Mouse (Mus musculus) hindbrain, embryonic 11.5 days (tissue): Measurements from ENCODE around the gene Prr5l. TPM values are rescaled to one million over a fixed set of nuclear protein-coding genes. Genes with fewer than 3 reads are reported as not detected.

ENCODE experiments used
- ATAC-seq: fragments of 200-750 bp; cut with Nextera tagmentation; 2 replicates; pipeline ENCODE4 v1.8.0; 2017; ENCODE audit warnings: mild to moderate bottlenecking, moderate TSS enrichment, moderate library complexity; ENCODE audit not compliant: low FRiP score
- DNase-seq: peaks from one replicate; pipeline ENCODE4 v3.0.0-alpha.2; 2015; ENCODE audit warnings: low spot score
- H3K27ac ChIP-seq: fragments of 300-500 bp; sonication (generic); 2 replicates; pipeline ENCODE4 v1.5.1; 2014; ENCODE audit warnings: mild to moderate bottlenecking, low read depth, low read length
- H3K27me3 ChIP-seq: fragments of 300-500 bp; sonication (generic); 2 replicates; pipeline ENCODE4 v1.6.1; 2014; ENCODE audit warnings: mild to moderate bottlenecking, low read length, moderate library complexity, mixed read lengths; ENCODE audit not compliant: control insufficient read depth, insufficient read depth
- H3K36me3 ChIP-seq: fragments of 300-500 bp; sonication (generic); 2 replicates; pipeline ENCODE4 v1.6.1; 2014; ENCODE audit warnings: mild to moderate bottlenecking, low read length, moderate library complexity, mixed read lengths; ENCODE audit not compliant: control insufficient read depth, insufficient read depth
- H3K4me1 ChIP-seq: fragments of 300-500 bp; sonication (generic); replicated peaks from 2 replicates; pipeline ENCODE4 v1.6.1; 2014; ENCODE audit warnings: low read length, mixed read lengths; ENCODE audit not compliant: control insufficient read depth, insufficient read depth
- H3K4me2 ChIP-seq: fragments of 300-500 bp; sonication (generic); replicated peaks from 2 replicates; pipeline ENCODE4 v1.6.1; 2014; ENCODE audit warnings: mild to moderate bottlenecking, low read depth, low read length
- H3K4me3 ChIP-seq: fragments of 300-500 bp; sonication (generic); 2 replicates; pipeline ENCODE4 v1.5.1; 2014; ENCODE audit warnings: low read depth, low read length
- H3K9ac ChIP-seq: fragments of 300-500 bp; sonication (generic); 2 replicates; pipeline ENCODE4 v1.6.1; 2014; ENCODE audit warnings: low read depth, low read length
- H3K9me3 ChIP-seq: fragments of 300-500 bp; sonication (generic); 2 replicates; pipeline ENCODE4 v1.6.1; 2016; ENCODE audit warnings: low read length; ENCODE audit not compliant: control insufficient read depth
- WGBS: fragments of 180-500 bp; shearing (Covaris S2); extraction: QIAGEN DNeasy Blood & Tissue Kit; methylation state at CpG from one replicate; pipeline ENCODE4 v1.1.7; 2014; 5-methylcytosine and 5-hydroxymethylcytosine counted together
- polyA plus RNA-seq: library from polyadenylated mRNA; unstranded; fragments of >200 nt; fragmentation: Nextera tagmentation; extraction: Ambion mirVana; gene quantifications from 2 replicates; pipeline ENCODE4 v1.2.1, GENCODE M21; 2014

Gene Prr5l
- polyA plus RNA-seq, 1 experiment from 2014 or later, result 13.2 TPM

- Histone ChIP-seq H3K4me2 (no peak overlapping the region), H3K9ac (no peak overlapping the region), H3K4me3 (no peak overlapping the region), H3K27ac (no peak overlapping the region), H3K4me1 (no peaks in the 10 kb centered on the region), H3K36me3 (no peaks in the 10 kb centered on the region), H3K9me3 (no peaks in the 10 kb centered on the region), H3K27me3 (no peaks in the 10 kb centered on the region)
- WGBS, result 95% methylated on average over 3 of the region's 3 CpGs
- ATAC-seq (no peak), DNase-seq (no peak)
Observed at GRCm38 (mm10) chr2:101860920-101861485, 21.8 kb downstream of the Prr5l start.

GRCm38 (mm10) chr2:101856174-101856573, 26.7 kb downstream of the Prr5l start:
- no peak overlapping the region for H3K9ac ChIP-seq
- H3K27ac ChIP-seq, result no peak overlapping the region
- no peaks in the 10 kb centered on the region for H3K9me3 ChIP-seq
- H3K36me3 ChIP-seq, result no peaks in the 10 kb centered on the region
- no peak overlapping the region for H3K4me2 ChIP-seq
- 84% methylated on average over 9 of the region's 9 CpGs for WGBS
- H3K4me3 ChIP-seq, result no peak overlapping the region
- DNase-seq (no peak), ATAC-seq (no peak)
- no peaks in the 10 kb centered on the region for H3K27me3 ChIP-seq
- no peaks in the 10 kb centered on the region for H3K4me1 ChIP-seq

- ATAC-seq (no peak), DNase-seq (no peak)
- H3K9me3 ChIP-seq, result no peaks in the 10 kb centered on the region
- no peaks in the 10 kb centered on the region for H3K27me3 ChIP-seq
- WGBS, result 78% methylated on average over 7 of the region's 7 CpGs
- no peak overlapping the region for H3K4me3 ChIP-seq
- H3K4me2 ChIP-seq, result no peak overlapping the region
- H3K36me3 ChIP-seq, result no peaks in the 10 kb centered on the region
- no peak overlapping the region for H3K9ac ChIP-seq
- no peaks in the 10 kb centered on the region for H3K4me1 ChIP-seq
- no peak overlapping the region for H3K27ac ChIP-seq
Observed at GRCm38 (mm10) chr2:101854792-101855191, 28.0 kb downstream of the Prr5l start.

- DNase-seq (no peak), ATAC-seq (no peak)
- no peaks in the 10 kb centered on the region for H3K9me3 ChIP-seq
- no peak overlapping the region for H3K27ac ChIP-seq
- 87% methylated on average over 7 of the region's 7 CpGs for WGBS
- no peaks in the 10 kb centered on the region for H3K36me3 ChIP-seq
- no peaks in the 10 kb centered on the region for H3K4me1 ChIP-seq
- H3K27me3 ChIP-seq, result no peaks in the 10 kb centered on the region
- H3K4me2 ChIP-seq, result no peak overlapping the region
- no peak overlapping the region for H3K9ac ChIP-seq
- no peak overlapping the region for H3K4me3 ChIP-seq
Observed at GRCm38 (mm10) chr2:101842756-101843155, 40.1 kb downstream of the Prr5l start.

GRCm38 (mm10) chr2:101834816-101835523, 47.9 kb downstream of the Prr5l start:
- H3K4me3 ChIP-seq, result no peak overlapping the region
- no peak overlapping the region for H3K27ac ChIP-seq
- H3K27me3 ChIP-seq, result no peaks in the 10 kb centered on the region
- no peak overlapping the region for H3K4me2 ChIP-seq
- no peaks in the 10 kb centered on the region for H3K9me3 ChIP-seq
- no peak overlapping the region for H3K9ac ChIP-seq
- WGBS, result 87% methylated on average over 9 of the region's 9 CpGs
- ATAC-seq (no peak), DNase-seq (no peak)
- H3K4me1 ChIP-seq, result no peaks in the 10 kb centered on the region
- H3K36me3 ChIP-seq, result no peaks in the 10 kb centered on the region

- H3K9me3 ChIP-seq, result no peaks in the 10 kb centered on the region
- no peaks in the 10 kb centered on the region for H3K36me3 ChIP-seq
- H3K4me2 ChIP-seq, result no peak overlapping the region
- no peak overlapping the region for H3K9ac ChIP-seq
- no peak overlapping the region for H3K4me3 ChIP-seq
- ATAC-seq (no peak), DNase-seq (no peak)
- no peaks in the 10 kb centered on the region for H3K4me1 ChIP-seq
- H3K27ac ChIP-seq, result no peak overlapping the region
- WGBS, result 84% methylated on average over 9 of the region's 9 CpGs
- H3K27me3 ChIP-seq, result no peaks in the 10 kb centered on the region
Observed at GRCm38 (mm10) chr2:101832361-101832760, 50.5 kb downstream of the Prr5l start.

GRCm38 (mm10) chr2:101831851-101832250, 51.0 kb downstream of the Prr5l start:
- Histone ChIP-seq H3K9ac (no peak overlapping the region), H3K27ac (no peak overlapping the region), H3K9me3 (no peaks in the 10 kb centered on the region), H3K36me3 (no peaks in the 10 kb centered on the region), H3K4me2 (no peak overlapping the region), H3K4me3 (no peak overlapping the region), H3K4me1 (no peaks in the 10 kb centered on the region), H3K27me3 (no peaks in the 10 kb centered on the region)
- no peak for DNase-seq
- 90% methylated on average over 5 of the region's 5 CpGs for WGBS
- no peak for ATAC-seq

GRCm38 (mm10) chr2:101830186-101830915, 52.5 kb downstream of the Prr5l start:
- H3K4me2 ChIP-seq, result no peak overlapping the region
- ATAC-seq (no peak), DNase-seq (no peak)
- no peak overlapping the region for H3K9ac ChIP-seq
- H3K36me3 ChIP-seq, result no peaks in the 10 kb centered on the region
- 55% methylated on average over 9 of the region's 9 CpGs for WGBS
- H3K27me3 ChIP-seq, result no peaks in the 10 kb centered on the region
- H3K27ac ChIP-seq, result no peak overlapping the region
- no peak overlapping the region for H3K4me3 ChIP-seq
- H3K4me1 ChIP-seq, result no peaks in the 10 kb centered on the region
- H3K9me3 ChIP-seq, result no peaks in the 10 kb centered on the region

GRCm38 (mm10) chr2:101829013-101829412, 53.8 kb downstream of the Prr5l start:
- Histone ChIP-seq H3K9ac (no peak overlapping the region), H3K4me2 (no peak overlapping the region), H3K9me3 (no peaks in the 10 kb centered on the region), H3K27ac (no peak overlapping the region), H3K4me3 (no peak overlapping the region), H3K4me1 (no peaks in the 10 kb centered on the region), H3K36me3 (no peaks in the 10 kb centered on the region), H3K27me3 (no peaks in the 10 kb centered on the region)
- ATAC-seq, result no peak
- DNase-seq, result no peak
- 76% methylated on average over 4 of the region's 4 CpGs for WGBS
